Mouse (Mus musculus): ENCODE measurements around the gene Gpd2. TPM values are rescaled to one million over a fixed set of nuclear protein-coding genes. Genes with fewer than 3 reads are reported as not detected.

Gene Gpd2
- polyA plus RNA-seq (2014; fragmentation: Illumina TruSeq; extraction: RNeasy Lipid Tissue Mini Kit (QIAGEN cat#74804); ENCODE audit: low read depth, low replicate concordance), result 50.9 TPM

GRCm38 (mm10) chr2:57237475-57237919, at the start of gene Gpd2:
Gpd2 (plus strand) TSS chr2:57237635.

Other genes with a start within 250 kb of the Gpd2 start
- gene Nr4a2, start 113.6 kb upstream of the Gpd2 start, polyA plus RNA-seq (2014; fragmentation: Illumina TruSeq; extraction: RNeasy Lipid Tissue Mini Kit (QIAGEN cat#74804); ENCODE audit: low read depth, low replicate concordance), result 5.6 TPM

Measured in sigmoid colon, adult 10 weeks (tissue).